Mouse (Mus musculus) thymus, postnatal 10 days (tissue): ENCODE results near the gene Pigr.

ENCODE experiments used
- DNase-seq, 2 experiments: peaks; one replicate each; pipeline ENCODE4 v3.0.0; 2021; ENCODE audit warnings: low spot score in 2 of 2

The Pigr gene

GRCm38 (mm10) chr1:130826448-130826847 lies at the start of gene Pigr:
Gene Pigr, plus strand, starts transcription at chr1:130826684.
- DNase-seq: no peak

- no peak for DNase-seq
Observed at GRCm38 (mm10) chr1:130779867-130780266, 46.6 kb upstream of the Pigr start.

- peak in 1 of 2 experiments; percentile 43 for DNase-seq
Observed at GRCm38 (mm10) chr1:130784054-130784453, 42.4 kb upstream of the Pigr start.

- peak in 1 of 2 experiments; percentile 34 for DNase-seq
Observed at GRCm38 (mm10) chr1:130787001-130787400, 39.5 kb upstream of the Pigr start.

- DNase-seq: no peak
Observed at GRCm38 (mm10) chr1:130789512-130790451, 36.7 kb upstream of the Pigr start.

GRCm38 (mm10) chr1:130795331-130795730 lies 31.2 kb upstream of the Pigr start:
- DNase-seq: no peak

- DNase-seq: peak; percentile 29 to 62
Observed at GRCm38 (mm10) chr1:130796967-130797684, 29.4 kb upstream of the Pigr start.

- DNase-seq: no peak
Observed at GRCm38 (mm10) chr1:130798037-130798436, 28.4 kb upstream of the Pigr start.

- no peak for DNase-seq
Observed at GRCm38 (mm10) chr1:130798551-130798950, 27.9 kb upstream of the Pigr start.

- no peak for DNase-seq
Observed at GRCm38 (mm10) chr1:130799399-130799798, 27.1 kb upstream of the Pigr start.

GRCm38 (mm10) chr1:130800602-130801001 lies 25.9 kb upstream of the Pigr start, which contains the start of gene Fcamr:
Gene Fcamr, plus strand, starts transcription at chr1:130800902.
- no peak for DNase-seq

GRCm38 (mm10) chr1:130801511-130801910 lies 25.0 kb upstream of the Pigr start:
- no peak for DNase-seq

- DNase-seq: no peak
Observed at GRCm38 (mm10) chr1:130802976-130803375, 23.5 kb upstream of the Pigr start.

GRCm38 (mm10) chr1:130804279-130804678 lies 22.2 kb upstream of the Pigr start:
- no peak for DNase-seq

- no peak for DNase-seq
Observed at GRCm38 (mm10) chr1:130810906-130811305, 15.6 kb upstream of the Pigr start.

GRCm38 (mm10) chr1:130811316-130811715 lies 15.2 kb upstream of the Pigr start:
- DNase-seq: no peak

GRCm38 (mm10) chr1:130819737-130820136 lies 6.7 kb upstream of the Pigr start:
- no peak for DNase-seq

GRCm38 (mm10) chr1:130820316-130821148 lies 6.0 kb upstream of the Pigr start:
- DNase-seq: no peak

- no peak for DNase-seq
Observed at GRCm38 (mm10) chr1:130821149-130821471, 5.4 kb upstream of the Pigr start.

- no peak for DNase-seq
Observed at GRCm38 (mm10) chr1:130821911-130822625, 4.4 kb upstream of the Pigr start.

- no peak for DNase-seq
Observed at GRCm38 (mm10) chr1:130828656-130829055, 2.2 kb downstream of the Pigr start.
